Mouse (Mus musculus): ENCODE measurements around the gene Pla2g4e.

- no peak for TF ChIP-seq GATA1 (IDR thresholded peaks at IDR 0.05; ENCODE audit: borderline replicate concordance, low read length)
- no peak for TF ChIP-seq CTCF (IDR thresholded peaks at IDR 0.05; ENCODE audit: low read depth, low read length)
- no peak for TF ChIP-seq TAL1 (conservative IDR thresholded peaks at IDR 0.05; ENCODE audit: low read depth, low read length)
Measured at GRCm38 (mm10) chr2:120276951-120277350, 31.8 kb upstream of the Pla2g4e start.
